Mouse (Mus musculus) intestine, postnatal 0 days (tissue): Measurements from ENCODE around the gene Usf1. TPM values are rescaled to one million over a fixed set of nuclear protein-coding genes. Genes with fewer than 3 reads are reported as not detected.

Experiments
- ATAC-seq: fragments of 200-750 bp; cut with Nextera tagmentation; 2 replicates; pipeline ENCODE4 v1.8.0; 2017; ENCODE audit warnings: mild to moderate bottlenecking, moderate TSS enrichment, moderate library complexity
- H3K27ac ChIP-seq: fragments of 300-500 bp; sonication (generic); 2 replicates; pipeline ENCODE4 v1.5.1; 2014; ENCODE audit warnings: mild to moderate bottlenecking, low read depth, low read length, moderate library complexity
- H3K27me3 ChIP-seq: fragments of 300-500 bp; sonication (generic); replicated peaks from 2 replicates; pipeline ENCODE4 v1.6.1; 2014; ENCODE audit warnings: low read length, mixed read lengths; ENCODE audit not compliant: control insufficient read depth, insufficient read depth
- H3K36me3 ChIP-seq: fragments of 300-500 bp; sonication (generic); 2 replicates; pipeline ENCODE4 v1.6.1; 2014; ENCODE audit warnings: mild to moderate bottlenecking, moderate library complexity; ENCODE audit not compliant: control insufficient read depth, insufficient read depth
- H3K4me1 ChIP-seq: fragments of 300-500 bp; sonication (generic); replicated peaks from 2 replicates; pipeline ENCODE4 v1.6.1; 2014; ENCODE audit warnings: antibody characterized with exemption, low read length, mixed read lengths; ENCODE audit not compliant: control insufficient read depth, insufficient read depth
- H3K4me2 ChIP-seq: fragments of 300-500 bp; sonication (generic); replicated peaks from 2 replicates; pipeline ENCODE4 v1.6.1; 2014; ENCODE audit warnings: low read depth, mild to moderate bottlenecking, moderate library complexity
- H3K4me3 ChIP-seq: fragments of 300-500 bp; sonication (generic); 2 replicates; pipeline ENCODE4 v1.5.1; 2014; ENCODE audit warnings: low read depth, low read length
- H3K9ac ChIP-seq: fragments of 300-500 bp; sonication (generic); 2 replicates; pipeline ENCODE4 v1.6.1; 2014; ENCODE audit warnings: mild to moderate bottlenecking, low read depth, low read length
- H3K9me3 ChIP-seq: fragments of 300-500 bp; sonication (generic); 2 replicates; pipeline ENCODE4 v1.6.1; 2016; ENCODE audit warnings: mixed run types; ENCODE audit not compliant: control insufficient read depth
- CTCF ChIP-seq: sonication (generic); IDR thresholded peaks from 2 replicates; pipeline ENCODE4 v1.5.1; 2016; ENCODE audit warnings: low read depth, mild to moderate bottlenecking, control low read depth, antibody characterized with exemption, moderate library complexity
- WGBS: fragments of 180-500 bp; shearing (Covaris S2); extraction: QIAGEN DNeasy Blood & Tissue Kit; methylation state at CpG from one replicate; pipeline ENCODE4 v1.1.7; 2014; 5-methylcytosine and 5-hydroxymethylcytosine counted together
- polyA plus RNA-seq: library from polyadenylated mRNA; unstranded; fragments of >200 nt; fragmentation: Nextera tagmentation; extraction: Ambion mirVana; gene quantifications from 2 replicates; pipeline ENCODE4 v1.2.1, GENCODE M21; 2015

Usf1 gene
- polyA plus RNA-seq, 1 experiment from 2014 or later, result 35.1 TPM

DNA sequence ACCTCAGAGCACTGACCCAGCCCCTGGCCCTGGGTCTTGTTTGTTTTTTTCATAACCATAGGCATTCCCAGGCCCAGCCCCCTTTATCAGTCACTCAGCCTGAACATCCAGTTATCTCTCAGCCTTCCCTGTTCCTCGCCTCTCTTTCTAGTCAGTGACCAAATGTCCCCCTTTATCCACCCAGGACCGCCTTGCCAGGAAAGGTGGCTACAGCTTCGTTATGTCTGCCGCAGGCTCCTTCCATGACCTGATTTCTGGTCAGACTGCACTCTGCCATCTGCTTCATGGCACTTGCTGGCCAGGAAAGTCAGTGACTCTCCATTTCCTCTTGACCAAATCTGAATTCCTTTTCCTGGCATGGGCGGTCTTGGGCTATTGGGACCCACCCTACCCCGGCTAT is 32.8 kb upstream of the Usf1 start:
- WGBS, result 82% methylated on average over 6 of the region's 6 CpGs
- no peak for ATAC-seq
- no peak overlapping the region for H3K27ac ChIP-seq

GRCm38 (mm10) chr1:171379935-171380599 is 31.0 kb upstream of the Usf1 start:
- peaks cover 9% of the 10 kb centered on the region; the same call in 1 of the 2 replicates for H3K4me1 ChIP-seq
- no peaks in the 10 kb centered on the region for H3K36me3 ChIP-seq
- H3K27me3 ChIP-seq, result peaks cover 5% of the 10 kb centered on the region; the same call in 1 of the 2 replicates
- TF ChIP-seq CTCF, result peak; percentile 87
- no peak overlapping the region for H3K27ac ChIP-seq
- H3K9ac ChIP-seq, result no peak overlapping the region
- H3K4me3 ChIP-seq, result no peak overlapping the region
- H3K9me3 ChIP-seq, result no peaks in the 10 kb centered on the region
- 9% methylated on average over 31 of the region's 31 CpGs for WGBS
- H3K4me2 ChIP-seq, result peak overlapping the region; percentile 51
- ATAC-seq, result peak; percentile 20; the same call in 1 of the 2 replicates

More for the DNA sequence above, 32.8 kb upstream of the Usf1 start:
- Histone ChIP-seq H3K9ac (no peak overlapping the region), H3K4me3 (no peak overlapping the region), H3K4me2 (no peak overlapping the region), H3K36me3 (no peaks in the 10 kb centered on the region), H3K27me3 (peaks cover 5% of the 10 kb centered on the region; the same call in 1 of the 2 replicates), H3K9me3 (no peaks in the 10 kb centered on the region), H3K4me1 (peaks cover 9% of the 10 kb centered on the region; the same call in 1 of the 2 replicates)
- no peak for TF ChIP-seq CTCF

GRCm38 (mm10) chr1:171382096-171382620 is 29.0 kb upstream of the Usf1 start:
- H3K27ac ChIP-seq, result no peak overlapping the region
- H3K27me3 ChIP-seq, result peaks cover 5% of the 10 kb centered on the region; the same call in 1 of the 2 replicates
- ATAC-seq, result no peak
- H3K4me3 ChIP-seq, result no peak overlapping the region
- no peaks in the 10 kb centered on the region for H3K9me3 ChIP-seq
- no peaks in the 10 kb centered on the region for H3K36me3 ChIP-seq
- no peak overlapping the region for H3K9ac ChIP-seq
- no peak overlapping the region for H3K4me2 ChIP-seq
- 87% methylated on average over 11 of the region's 11 CpGs for WGBS
- TF ChIP-seq CTCF, result no peak
- H3K4me1 ChIP-seq, result peaks cover 5% of the 10 kb centered on the region; the same call in 1 of the 2 replicates

DNA sequence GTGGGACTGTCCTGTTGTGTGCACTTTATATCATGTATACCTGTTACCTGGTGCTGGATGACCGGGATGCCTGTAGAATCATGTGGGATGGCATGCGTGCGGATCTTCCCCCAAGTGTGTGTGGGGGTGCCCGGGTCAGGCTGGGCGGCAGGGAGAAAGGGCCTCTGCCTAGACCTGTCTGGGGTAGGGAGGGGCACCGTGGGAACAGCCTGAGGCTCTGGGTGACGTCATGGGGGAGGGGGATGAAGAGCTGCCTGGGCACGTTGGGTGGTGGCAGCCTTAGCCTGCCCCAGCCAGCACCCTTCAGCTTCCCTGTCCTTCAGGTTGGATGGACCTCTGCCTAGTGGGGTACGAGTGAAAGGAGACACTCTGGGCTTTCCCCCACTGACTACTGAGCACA is 26.8 kb upstream of the Usf1 start:
- no peak for ATAC-seq
- Histone ChIP-seq H3K4me2 (no peak overlapping the region), H3K9me3 (no peaks in the 10 kb centered on the region), H3K27ac (no peak overlapping the region), H3K9ac (no peak overlapping the region), H3K27me3 (peaks cover 5% of the 10 kb centered on the region; the same call in 1 of the 2 replicates), H3K36me3 (no peaks in the 10 kb centered on the region), H3K4me3 (no peak overlapping the region), H3K4me1 (peaks cover 5% of the 10 kb centered on the region; the same call in 1 of the 2 replicates)
- WGBS, result 64% methylated on average over 9 of the region's 9 CpGs
- no peak for TF ChIP-seq CTCF

GRCm38 (mm10) chr1:171385171-171385570 is 25.9 kb upstream of the Usf1 start:
- 69% methylated on average over 9 of the region's 9 CpGs for WGBS
- ATAC-seq, result no peak
- Histone ChIP-seq H3K36me3 (no peaks in the 10 kb centered on the region), H3K27ac (no peak overlapping the region), H3K9ac (no peak overlapping the region), H3K4me2 (no peak overlapping the region), H3K4me1 (0 out of 2 replicates have a peak, but pooled peaks cover under 1% of the 10 kb centered on the region), H3K27me3 (peaks cover 5% of the 10 kb centered on the region; the same call in 1 of the 2 replicates), H3K9me3 (no peaks in the 10 kb centered on the region), H3K4me3 (no peak overlapping the region)
- TF ChIP-seq CTCF, result peak; percentile 46; the same call in 1 of the 2 replicates

- Histone ChIP-seq H3K27me3 (no peaks in the 10 kb centered on the region), H3K9ac (no peak overlapping the region), H3K4me2 (no peak overlapping the region), H3K4me3 (no peak overlapping the region), H3K36me3 (no peaks in the 10 kb centered on the region), H3K9me3 (no peaks in the 10 kb centered on the region), H3K27ac (no peak overlapping the region), H3K4me1 (no peaks in the 10 kb centered on the region)
- TF ChIP-seq CTCF, result peak; percentile 64
- no peak for ATAC-seq
- WGBS, result 42% methylated on average over 6 of the region's 6 CpGs
These were observed 24.0 kb upstream of the Usf1 start for GRCm38 (mm10) chr1:171387099-171387498.
